Mouse (Mus musculus): Measurements from ENCODE around the gene Tppp2. TPM values are rescaled to one million over a fixed set of nuclear protein-coding genes. Genes with fewer than 3 reads are reported as not detected.

Tppp2 gene
- polyA plus RNA-seq, 1 experiment from 2014 or later = not detected

DNA sequence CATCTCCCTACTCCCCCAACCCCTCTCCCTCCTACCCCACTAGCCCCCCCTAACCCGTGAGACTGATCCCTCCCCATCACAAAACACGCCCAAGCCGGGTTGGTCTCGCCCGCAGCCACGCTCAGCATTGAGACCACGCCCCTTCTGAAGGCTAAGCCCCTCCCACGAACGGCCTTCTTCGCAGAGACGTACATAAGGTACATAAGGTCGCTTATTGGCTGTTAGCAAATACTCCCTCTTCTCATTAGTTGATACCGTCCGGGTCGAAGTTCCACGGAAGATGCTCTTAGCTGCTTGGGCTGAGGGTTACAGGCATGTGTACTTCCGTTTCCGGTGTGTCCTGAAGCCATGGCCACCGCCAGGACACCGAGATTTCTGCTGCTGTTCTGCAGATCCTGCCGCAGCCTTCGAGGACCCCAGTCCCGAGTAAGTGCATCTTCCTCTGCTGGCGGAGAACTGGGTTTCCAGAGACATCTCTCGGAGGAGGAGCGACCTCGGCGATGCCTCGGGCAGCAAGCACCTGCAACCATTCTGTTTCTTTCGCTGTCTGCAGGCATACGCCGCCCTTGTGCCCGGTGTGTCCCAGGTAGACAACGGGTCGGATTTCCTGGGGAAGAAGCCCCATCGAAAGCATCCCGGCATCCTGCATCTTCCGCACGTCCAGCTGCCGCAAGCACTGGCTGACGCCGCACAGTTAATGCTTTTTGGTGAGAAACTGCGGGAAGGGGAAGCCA, 33.5 kb upstream of the Tppp2 start, which contains the start of gene Mettl17:
TSS of gene Mettl17 (plus strand) at position 245 of the 734 bp plus-strand sequence.
- peaks cover 14% of the 10 kb centered on the region for H3K36me3 ChIP-seq (replicated peaks; ENCODE audit: insufficient read depth, low read length)
- peak; percentile 98 for ATAC-seq
- peak within 1 kb of the TSS; percentile 72 for H3K9ac ChIP-seq (replicated peaks)
- WGBS (ENCODE audit: insufficient replicate concordance) = under 1% methylated on average over 43 of the region's 43 CpGs
- no peaks in the 10 kb centered on the region for H3K27me3 ChIP-seq (ENCODE audit: insufficient read depth, low read length)
- no peaks in the 10 kb centered on the region for H3K9me3 ChIP-seq (ENCODE audit: low read length)
- peaks cover 8% of the 10 kb centered on the region for H3K4me1 ChIP-seq (ENCODE audit: insufficient read depth)
- H3K4me3 ChIP-seq (ENCODE audit: low read depth, low read length) = peak within 1 kb of the TSS; percentile 73
- DNase-seq = peak; percentile 95
- H3K4me2 ChIP-seq (ENCODE audit: low read depth, low read length) = peak within 1 kb of the TSS; percentile 96
- H3K27ac ChIP-seq (ENCODE audit: low read depth) = peak within 1 kb of the TSS; percentile 74
- TF ChIP-seq EP300 (IDR thresholded peaks at IDR 0.05; ENCODE audit: low read depth) (peak; percentile 35; the same call in 1 of the 2 replicates), CTCF (IDR thresholded peaks at IDR 0.05; ENCODE audit: low read depth) (0 out of 2 replicates have a peak, but pooled peaks have one; percentile 12)

DNA sequence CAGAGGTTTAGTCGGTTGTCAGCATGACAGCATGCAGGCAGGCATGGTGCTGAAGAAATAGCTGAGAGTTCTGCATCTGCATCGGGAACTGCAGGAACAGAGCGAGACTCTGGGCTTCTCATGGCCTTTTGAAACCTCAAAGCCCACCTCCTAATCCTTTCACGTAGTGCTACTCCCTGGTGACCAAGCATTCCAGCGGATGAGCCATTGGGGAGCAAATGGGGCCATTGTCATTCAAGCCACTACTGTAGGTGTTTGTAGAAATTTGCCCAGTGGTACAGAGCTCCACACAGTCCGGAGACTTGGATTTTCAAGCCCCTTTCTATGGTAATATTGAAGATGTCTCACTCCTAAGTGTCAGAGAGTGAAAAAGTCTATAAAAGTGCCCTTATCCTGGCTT, 32.2 kb upstream of the Tppp2 start:
- no peak for DNase-seq
- TF ChIP-seq EP300 (IDR thresholded peaks at IDR 0.05; ENCODE audit: low read depth) (no peak), CTCF (IDR thresholded peaks at IDR 0.05; ENCODE audit: low read depth) (no peak)
- Histone ChIP-seq H3K4me3 (ENCODE audit: low read depth, low read length) (0 out of 2 replicates have a peak overlapping the region, but pooled peaks have one; percentile 2), H3K4me2 (ENCODE audit: low read depth, low read length) (no peak overlapping the region), H3K27ac (ENCODE audit: low read depth) (no peak overlapping the region), H3K27me3 (ENCODE audit: insufficient read depth, low read length) (no peaks in the 10 kb centered on the region), H3K36me3 (replicated peaks; ENCODE audit: insufficient read depth, low read length) (peaks cover 21% of the 10 kb centered on the region), H3K9ac (replicated peaks) (no peak overlapping the region), H3K4me1 (ENCODE audit: insufficient read depth) (peaks cover 8% of the 10 kb centered on the region), H3K9me3 (ENCODE audit: low read length) (no peaks in the 10 kb centered on the region)
- WGBS (ENCODE audit: insufficient replicate concordance) = 73% methylated on average over 6 of the region's 6 CpGs
- ATAC-seq = no peak

DNA sequence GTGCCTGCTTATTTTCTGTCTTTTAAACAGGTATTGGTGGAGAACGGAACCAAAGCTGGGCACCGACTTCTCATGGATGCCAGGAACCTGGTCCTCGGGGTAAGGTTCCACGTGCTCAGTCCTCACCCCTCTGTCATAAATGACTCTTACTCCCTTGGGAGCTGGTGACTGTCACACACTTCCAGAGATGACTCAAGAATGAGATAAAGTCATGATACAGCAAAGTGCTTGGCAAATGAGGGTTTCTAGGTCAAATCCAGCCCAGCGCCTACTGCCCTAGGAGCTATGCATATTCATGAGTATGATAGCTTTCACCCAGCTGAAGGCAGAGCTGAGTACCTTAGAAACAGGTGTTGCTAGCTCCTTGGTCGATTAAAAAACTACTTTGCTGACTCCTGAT, 28.4 kb upstream of the Tppp2 start:
- Histone ChIP-seq H3K4me3 (ENCODE audit: low read depth, low read length) (no peak overlapping the region), H3K36me3 (replicated peaks; ENCODE audit: insufficient read depth, low read length) (peaks cover 30% of the 10 kb centered on the region), H3K4me2 (ENCODE audit: low read depth, low read length) (no peak overlapping the region), H3K27ac (ENCODE audit: low read depth) (no peak overlapping the region), H3K9ac (replicated peaks) (no peak overlapping the region), H3K4me1 (ENCODE audit: insufficient read depth) (peaks cover 11% of the 10 kb centered on the region), H3K9me3 (ENCODE audit: low read length) (no peaks in the 10 kb centered on the region), H3K27me3 (ENCODE audit: insufficient read depth, low read length) (no peaks in the 10 kb centered on the region)
- ATAC-seq = no peak
- TF ChIP-seq CTCF (IDR thresholded peaks at IDR 0.05; ENCODE audit: low read depth) = no peak
- no peak for TF ChIP-seq EP300 (IDR thresholded peaks at IDR 0.05; ENCODE audit: low read depth)
- DNase-seq = no peak
- 82% methylated on average over 6 of the region's 6 CpGs for WGBS (ENCODE audit: insufficient replicate concordance)

DNA sequence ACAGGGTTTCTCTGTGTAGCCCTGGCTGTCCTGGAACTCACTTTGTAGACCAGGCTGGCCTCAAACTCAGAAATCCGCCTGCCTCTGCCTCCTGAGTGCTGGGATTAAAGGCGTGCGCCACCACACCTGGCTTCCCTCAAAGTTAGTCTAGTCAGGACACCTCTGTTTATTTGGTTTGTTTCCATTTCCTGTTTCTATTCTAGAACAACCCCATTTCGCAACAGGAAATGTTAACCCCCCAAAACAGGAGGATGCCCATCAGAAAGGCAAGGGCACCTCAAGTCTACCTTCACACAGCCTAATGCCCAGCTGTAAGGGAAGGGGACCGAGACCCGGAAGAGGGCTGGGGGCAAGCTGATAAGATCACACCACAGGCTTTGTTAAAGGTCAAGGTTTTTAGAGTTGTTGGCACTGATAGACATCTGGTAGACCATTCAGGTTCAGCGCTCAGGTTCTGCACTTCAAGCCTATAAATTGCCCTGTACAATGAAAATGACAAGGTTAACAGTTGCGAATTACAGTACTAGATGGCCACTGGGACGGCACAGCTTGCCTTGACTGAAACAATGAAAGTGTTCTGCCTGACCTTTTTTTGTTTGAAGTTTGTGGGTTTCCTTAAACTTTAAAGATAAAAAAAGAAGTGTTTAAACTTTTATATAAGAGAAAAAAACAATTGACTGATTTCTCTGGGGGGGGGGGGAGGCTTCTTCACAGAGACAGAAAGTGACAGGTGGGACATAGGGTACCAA, 25.9 kb upstream of the Tppp2 start, which contains the start of gene Slc39a2:
TSS of gene Slc39a2 (plus strand) at position 699 of the 749 bp plus-strand sequence.
- H3K9ac ChIP-seq (replicated peaks) = no peak within 1 kb of the TSS
- no peak for ATAC-seq
- TF ChIP-seq EP300 (IDR thresholded peaks at IDR 0.05; ENCODE audit: low read depth) (no peak), CTCF (IDR thresholded peaks at IDR 0.05; ENCODE audit: low read depth) (no peak)
- no peak for DNase-seq
- H3K9me3 ChIP-seq (ENCODE audit: low read length) = no peaks in the 10 kb centered on the region
- no peak within 1 kb of the TSS for H3K4me3 ChIP-seq (ENCODE audit: low read depth, low read length)
- H3K27ac ChIP-seq (ENCODE audit: low read depth) = no peak within 1 kb of the TSS
- WGBS (ENCODE audit: insufficient replicate concordance) = 81% methylated on average over 9 of the region's 9 CpGs
- 0 out of 2 replicates have a peak, but pooled peaks cover 3% of the 10 kb centered on the region for H3K4me1 ChIP-seq (ENCODE audit: insufficient read depth)
- H3K4me2 ChIP-seq (ENCODE audit: low read depth, low read length) = no peak within 1 kb of the TSS
- peaks cover 26% of the 10 kb centered on the region for H3K36me3 ChIP-seq (replicated peaks; ENCODE audit: insufficient read depth, low read length)
- no peaks in the 10 kb centered on the region for H3K27me3 ChIP-seq (ENCODE audit: insufficient read depth, low read length)

DNA sequence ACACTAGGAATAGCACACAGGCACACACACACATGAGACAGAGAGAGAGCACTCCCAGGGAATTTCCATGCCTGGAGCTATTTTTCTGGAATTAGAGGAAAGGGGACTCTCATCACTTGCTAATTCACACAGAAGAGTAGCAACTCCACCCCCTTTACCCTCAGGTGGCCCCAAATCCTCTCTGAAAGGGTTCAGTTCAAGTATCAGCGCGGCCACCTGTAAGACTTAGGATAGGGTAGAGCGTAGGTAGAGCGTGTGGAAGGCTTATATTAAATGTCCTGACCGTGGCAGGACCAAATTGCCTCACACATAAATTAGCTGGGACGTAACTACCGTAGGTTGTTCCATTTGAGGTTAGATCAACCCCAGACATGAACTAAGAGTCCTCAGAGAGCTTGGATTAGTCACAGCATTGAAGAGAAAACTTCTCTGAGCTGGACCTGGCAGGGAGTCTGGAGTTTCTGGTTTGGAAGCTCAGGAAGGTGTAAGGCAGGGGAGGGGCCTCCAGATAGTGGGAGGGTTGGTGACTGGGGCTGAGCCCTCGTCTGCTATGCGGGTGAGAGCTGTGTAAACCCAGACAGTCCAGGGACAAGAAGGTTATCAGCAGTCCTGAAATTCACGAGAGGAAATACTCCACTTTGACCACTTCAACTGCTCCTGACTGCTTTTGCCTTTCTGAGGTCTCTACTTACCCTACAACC, 25.0 kb upstream of the Tppp2 start:
- Histone ChIP-seq H3K27me3 (ENCODE audit: insufficient read depth, low read length) (no peaks in the 10 kb centered on the region), H3K4me2 (ENCODE audit: low read depth, low read length) (no peak overlapping the region), H3K9me3 (ENCODE audit: low read length) (no peaks in the 10 kb centered on the region), H3K27ac (ENCODE audit: low read depth) (no peak overlapping the region), H3K36me3 (replicated peaks; ENCODE audit: insufficient read depth, low read length) (peaks cover 26% of the 10 kb centered on the region), H3K4me1 (ENCODE audit: insufficient read depth) (0 out of 2 replicates have a peak, but pooled peaks cover 3% of the 10 kb centered on the region), H3K4me3 (ENCODE audit: low read depth, low read length) (no peak overlapping the region), H3K9ac (replicated peaks) (no peak overlapping the region)
- ATAC-seq (peak; percentile 38), DNase-seq (no peak)
- WGBS (ENCODE audit: insufficient replicate concordance) = 55% methylated on average over 10 of the region's 10 CpGs
- TF ChIP-seq CTCF (IDR thresholded peaks at IDR 0.05; ENCODE audit: low read depth) (no peak), EP300 (IDR thresholded peaks at IDR 0.05; ENCODE audit: low read depth) (no peak)

Measured in liver, postnatal 0 days (tissue).